Mouse (Mus musculus) forebrain, embryonic 11.5 days (tissue): ENCODE data around the gene Krtdap. TPM values are rescaled to one million over a fixed set of nuclear protein-coding genes. Genes with fewer than 3 reads are reported as not detected.

Experiments used
- ATAC-seq: fragments of 200-750 bp; cut with Nextera tagmentation; replicated peaks from 2 replicates; pipeline ENCODE4 v1.8.0; 2017; ENCODE audit warnings: moderate TSS enrichment; ENCODE audit not compliant: low FRiP score
- DNase-seq: peaks from one replicate; pipeline ENCODE4 v3.0.0-alpha.2; 2017; ENCODE audit warnings: low spot score
- H3K27ac ChIP-seq: fragments of 300-500 bp; sonication (generic); 2 replicates; pipeline ENCODE4 v1.5.1; 2014; ENCODE audit warnings: low read depth, low read length
- H3K27me3 ChIP-seq: fragments of 300-500 bp; sonication (generic); 2 replicates; pipeline ENCODE4 v1.6.1; 2014; ENCODE audit warnings: mild to moderate bottlenecking, low read length, mixed read lengths; ENCODE audit not compliant: control insufficient read depth, insufficient read depth
- H3K36me3 ChIP-seq: fragments of 300-500 bp; sonication (generic); 2 replicates; pipeline ENCODE4 v1.6.1; 2014; ENCODE audit warnings: mild to moderate bottlenecking, low read length, moderate library complexity, mixed read lengths; ENCODE audit not compliant: control insufficient read depth, insufficient read depth
- H3K4me1 ChIP-seq: fragments of 300-500 bp; sonication (generic); replicated peaks from 2 replicates; pipeline ENCODE4 v1.6.1; 2014; ENCODE audit warnings: low read length, mixed read lengths; ENCODE audit not compliant: control insufficient read depth, insufficient read depth
- H3K4me2 ChIP-seq: fragments of 300-500 bp; sonication (generic); 2 replicates; pipeline ENCODE4 v1.6.1; 2014; ENCODE audit warnings: low read depth, mild to moderate bottlenecking, low read length, moderate library complexity, mixed read lengths; ENCODE audit not compliant: severe bottlenecking
- H3K4me3 ChIP-seq: fragments of 300-500 bp; sonication (generic); 2 replicates; pipeline ENCODE4 v1.5.1; 2014; ENCODE audit warnings: low read depth, low read length
- H3K9ac ChIP-seq: fragments of 300-500 bp; sonication (generic); 2 replicates; pipeline ENCODE4 v1.6.1; 2014; ENCODE audit warnings: low read length
- H3K9me3 ChIP-seq: fragments of 300-500 bp; sonication (generic); 2 replicates; pipeline ENCODE4 v1.6.1; 2016; ENCODE audit warnings: low read length, mixed read lengths; ENCODE audit not compliant: control insufficient read depth
- WGBS: fragments of 180-500 bp; shearing (Covaris S2); extraction: QIAGEN DNeasy Blood & Tissue Kit; methylation state at CpG from one replicate; pipeline ENCODE4 v1.1.7; 2014; 5-methylcytosine and 5-hydroxymethylcytosine counted together
- polyA plus RNA-seq: library from polyadenylated mRNA; unstranded; fragments of >200 nt; fragmentation: Nextera tagmentation; extraction: Ambion mirVana; gene quantifications from 2 replicates; pipeline ENCODE4 v1.2.1, GENCODE M21; 2014

Krtdap gene
- polyA plus RNA-seq, 1 experiment from 2014 or later: not detected

- Histone ChIP-seq H3K4me2 (no peak overlapping the region), H3K9ac (no peak overlapping the region), H3K27me3 (no peaks in the 10 kb centered on the region), H3K36me3 (peaks cover 3% of the 10 kb centered on the region; the same call in 1 of the 2 replicates), H3K4me1 (no peaks in the 10 kb centered on the region), H3K4me3 (no peak overlapping the region), H3K27ac (no peak overlapping the region), H3K9me3 (no peaks in the 10 kb centered on the region; the same call in 1 of the 2 replicates)
- WGBS: 40% methylated on average over 4 of the region's 4 CpGs
- DNase-seq: peak; percentile 62
- ATAC-seq: no peak
Observed at GRCm38 (mm10) chr7:30758853-30759252, 28.8 kb upstream of the Krtdap start.

- ATAC-seq: no peak
- H3K9ac ChIP-seq: no peak overlapping the region
- no peaks in the 10 kb centered on the region for H3K27me3 ChIP-seq
- H3K27ac ChIP-seq: no peak overlapping the region
- H3K4me1 ChIP-seq: no peaks in the 10 kb centered on the region
- no peak for DNase-seq
- no peak overlapping the region for H3K4me2 ChIP-seq
- no peaks in the 10 kb centered on the region for H3K9me3 ChIP-seq
- 81% methylated on average over 4 of the region's 4 CpGs for WGBS
- H3K36me3 ChIP-seq: no peaks in the 10 kb centered on the region
- H3K4me3 ChIP-seq: no peak overlapping the region
Observed at GRCm38 (mm10) chr7:30761769-30762352, 25.8 kb upstream of the Krtdap start.

GRCm38 (mm10) chr7:30763456-30763855 is 24.2 kb upstream of the Krtdap start, which contains the start of gene Dmkn:
TSS of gene Dmkn (plus strand) at chr7:30763756.
- Histone ChIP-seq H3K9ac (no peak within 1 kb of the TSS), H3K4me1 (no peaks in the 10 kb centered on the region), H3K27me3 (no peaks in the 10 kb centered on the region), H3K4me3 (no peak within 1 kb of the TSS), H3K4me2 (no peak within 1 kb of the TSS), H3K36me3 (no peaks in the 10 kb centered on the region), H3K9me3 (no peaks in the 10 kb centered on the region), H3K27ac (no peak within 1 kb of the TSS)
- ATAC-seq (no peak), DNase-seq (no peak)
- WGBS: 44% methylated on average over 5 of the region's 5 CpGs

GRCm38 (mm10) chr7:30765173-30765572 is 22.5 kb upstream of the Krtdap start:
- Histone ChIP-seq H3K27ac (no peak overlapping the region), H3K4me3 (no peak overlapping the region), H3K9me3 (no peaks in the 10 kb centered on the region), H3K4me2 (no peak overlapping the region), H3K4me1 (no peaks in the 10 kb centered on the region), H3K36me3 (no peaks in the 10 kb centered on the region), H3K9ac (no peak overlapping the region), H3K27me3 (no peaks in the 10 kb centered on the region)
- 44% methylated on average over 11 of the region's 11 CpGs for WGBS
- no peak for ATAC-seq
- peak; percentile 58 for DNase-seq

- no peaks in the 10 kb centered on the region for H3K4me1 ChIP-seq
- ATAC-seq (no peak), DNase-seq (no peak)
- H3K36me3 ChIP-seq: no peaks in the 10 kb centered on the region
- no peaks in the 10 kb centered on the region for H3K9me3 ChIP-seq
- no peak overlapping the region for H3K27ac ChIP-seq
- H3K4me2 ChIP-seq: no peak overlapping the region
- WGBS: 94% methylated on average over 4 of the region's 4 CpGs
- H3K4me3 ChIP-seq: no peak overlapping the region
- H3K27me3 ChIP-seq: no peaks in the 10 kb centered on the region
- no peak overlapping the region for H3K9ac ChIP-seq
Observed at GRCm38 (mm10) chr7:30766408-30766807, 21.3 kb upstream of the Krtdap start.

- H3K27ac ChIP-seq: no peak overlapping the region
- no peak for ATAC-seq
- 34% methylated on average over 9 of the region's 9 CpGs for WGBS
- H3K9ac ChIP-seq: no peak overlapping the region
- H3K4me2 ChIP-seq: no peak overlapping the region
- H3K27me3 ChIP-seq: no peaks in the 10 kb centered on the region
- H3K4me3 ChIP-seq: no peak overlapping the region
- H3K36me3 ChIP-seq: no peaks in the 10 kb centered on the region
- no peaks in the 10 kb centered on the region for H3K4me1 ChIP-seq
- DNase-seq: no peak
- H3K9me3 ChIP-seq: peaks cover 2% of the 10 kb centered on the region; the same call in 1 of the 2 replicates
Observed at GRCm38 (mm10) chr7:30769236-30769635, 18.5 kb upstream of the Krtdap start.

GRCm38 (mm10) chr7:30776104-30776503 is 11.6 kb upstream of the Krtdap start:
- H3K27me3 ChIP-seq: no peaks in the 10 kb centered on the region
- H3K4me3 ChIP-seq: no peak overlapping the region
- no peak overlapping the region for H3K9ac ChIP-seq
- no peak overlapping the region for H3K27ac ChIP-seq
- 95% methylated on average over 9 of the region's 9 CpGs for WGBS
- H3K9me3 ChIP-seq: peaks cover 2% of the 10 kb centered on the region; the same call in 1 of the 2 replicates
- no peaks in the 10 kb centered on the region for H3K36me3 ChIP-seq
- H3K4me2 ChIP-seq: no peak overlapping the region
- DNase-seq: no peak
- ATAC-seq: no peak
- no peaks in the 10 kb centered on the region for H3K4me1 ChIP-seq

- Histone ChIP-seq H3K4me2 (no peak overlapping the region), H3K27ac (no peak overlapping the region), H3K9me3 (no peaks in the 10 kb centered on the region), H3K36me3 (no peaks in the 10 kb centered on the region), H3K9ac (no peak overlapping the region), H3K4me1 (no peaks in the 10 kb centered on the region), H3K4me3 (no peak overlapping the region), H3K27me3 (no peaks in the 10 kb centered on the region)
- ATAC-seq (no peak), DNase-seq (no peak)
- 40% methylated on average over 7 of the region's 7 CpGs for WGBS
Observed at GRCm38 (mm10) chr7:30777081-30777579, 10.6 kb upstream of the Krtdap start.

GRCm38 (mm10) chr7:30777911-30778310 is 9.8 kb upstream of the Krtdap start:
- Histone ChIP-seq H3K4me3 (no peak overlapping the region), H3K4me2 (no peak overlapping the region), H3K4me1 (no peaks in the 10 kb centered on the region), H3K9me3 (no peaks in the 10 kb centered on the region), H3K36me3 (no peaks in the 10 kb centered on the region), H3K9ac (no peak overlapping the region), H3K27me3 (no peaks in the 10 kb centered on the region), H3K27ac (no peak overlapping the region)
- 86% methylated on average over 1 of the region's 1 CpGs for WGBS
- no peak for ATAC-seq
- no peak for DNase-seq
